21 mouse cellular contexts compared by ENCODE assay signal in genomic region chr8:46482771-46483170, GRCm38 (mm10). TPM values are rescaled to one million over a fixed set of nuclear protein-coding genes. Genes with fewer than 3 reads are reported as not detected.
A peak's percentile ranks its signal among the peaks of the same experiment; 100 is the strongest.
DNase-seq lines count a peak whose midpoint lies in the region; ATAC-seq lines count a peak whose summit lies in the region.
"Had no signal": no experiment of that assay in that cellular context is flagged by ENCODE, and none has a peak within 500 bp of the region (broad histone marks: within the 10 kb centered on the region; RNA-seq: fewer than 3 reads in every experiment).

No protein-coding gene starts in this region.

- peak; percentile 43 for DNase-seq in heart, adult 11 months
- DNase-seq in heart, postnatal 14 days, result no peak
- DNase-seq in layer of hippocampus, adult 11-12 months (ENCODE audit: low spot score), result peak; percentile 1
- DNase-seq in layer of hippocampus, postnatal 14 days (ENCODE audit: low spot score in 2 of 2), result no peak
- no peak for DNase-seq in embryo, embryonic 10.5 days (ENCODE audit: low spot score)
- DNase-seq: adrenal gland, postnatal 36 days; B cell, adult 2 months; cerebellum, adult 18-20 months; kidney, adult 11 months; left cerebral cortex, postnatal 4 days; lung, adult 18-20 months; lung, postnatal 4 days; midbrain, embryonic 14.5 days; retina, postnatal 1 day; right cerebral cortex, postnatal 14 days; thymus, postnatal 25 days had no signal

- intact Hi-C loops in heart, postnatal 14 days (cut with DNase I), result no loop called here

- ATAC-seq in granulocyte monocyte progenitor cell, adult 5-6 weeks (replicated peaks; ENCODE audit: poor library complexity, severe bottlenecking), result peak; percentile 71
- peak; percentile 67 for ATAC-seq in megakaryocyte, adult 5-6 weeks (ENCODE audit: poor library complexity, severe bottlenecking)
- ATAC-seq: forebrain, embryonic 15.5 days; inflammation-experienced regulatory T-cells, adult 6 months; lung, postnatal 0 days had no signal

RNA-seq across cellular contexts. Expression of gene Acsl1, which starts 11.9 kb away (rescaled TPM):
- total RNA-seq in heart, postnatal 14 days (2021), result 100 to 1,000 TPM; 846 to 852 TPM
- total RNA-seq in layer of hippocampus, postnatal 14 days (2021), result 10 to 100 TPM; 47.8 to 50.2 TPM
- 55.7 and 60.2 TPM in 2 replicates for total RNA-seq in granulocyte monocyte progenitor cell, adult 5-6 weeks (2014; fragmentation: Nextera tagmentation)
- 75.4 and 121 TPM in 2 replicates for total RNA-seq in granulocyte monocyte progenitor cell, adult 5-6 weeks (2017)
- 51.0 and 67.3 TPM in 2 replicates for total RNA-seq in megakaryocyte, adult 5-6 weeks (2015)
- total RNA-seq in megakaryocyte, adult 5-6 weeks (2017), result 97.1 and 125 TPM in 2 replicates

Comparison
In these comparisons a context has a peak if more than half of its experiments do, and no peak if none do; other contexts are left out.
1. DNase-seq: peak in heart, adult 11 months (single experiment) and layer of hippocampus, adult 11-12 months (single experiment); none in heart, postnatal 14 days (0 of 2), layer of hippocampus, postnatal 14 days (0 of 2) and embryo, embryonic 10.5 days (single experiment).
2. RNA of gene Acsl1, which starts 11.9 kb away (total RNA-seq): 846 to 852 TPM in heart, postnatal 14 days; 51.0 to 125 TPM in megakaryocyte, adult 5-6 weeks, 55.7 to 121 TPM in granulocyte monocyte progenitor cell, adult 5-6 weeks and 47.8 to 50.2 TPM in layer of hippocampus, postnatal 14 days; every median in the first group is over 4 times any median in the second.